Mouse (Mus musculus) ovary, postnatal 36 days (tissue): ENCODE measurements at regions not wholly inside any gene's neighbourhood (a gene's known extent, or its start where the extent isn't known, plus 50 kb on each side); places are given as distances from the start of the nearest gene placed in this dataset.

ENCODE experiments used
- DNase-seq: peaks from one replicate; pipeline ENCODE4 v3.0.0; 2022; ENCODE audit warnings: low spot score, mixed read lengths

DNA sequence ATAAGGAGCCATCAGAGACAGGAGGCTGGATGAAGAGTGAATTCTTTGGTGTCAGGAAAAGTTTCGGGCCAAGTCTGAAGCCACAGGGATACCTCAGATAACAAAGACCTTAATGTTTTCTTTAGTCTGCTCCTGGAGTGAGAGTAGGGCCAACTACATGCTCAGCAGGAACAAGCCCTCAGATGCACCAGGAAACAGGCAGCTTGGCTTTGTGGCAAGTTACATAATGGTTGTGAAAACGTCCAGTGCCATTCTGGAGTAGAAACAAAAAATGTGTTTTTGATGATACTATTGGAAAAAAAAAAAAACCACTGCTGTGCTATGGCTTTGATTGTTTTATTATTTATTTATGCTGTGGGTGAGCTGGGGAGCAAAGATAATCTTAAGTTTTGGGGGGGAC, 452.2 kb upstream of the Mon1b start:
- no peak for DNase-seq

DNA sequence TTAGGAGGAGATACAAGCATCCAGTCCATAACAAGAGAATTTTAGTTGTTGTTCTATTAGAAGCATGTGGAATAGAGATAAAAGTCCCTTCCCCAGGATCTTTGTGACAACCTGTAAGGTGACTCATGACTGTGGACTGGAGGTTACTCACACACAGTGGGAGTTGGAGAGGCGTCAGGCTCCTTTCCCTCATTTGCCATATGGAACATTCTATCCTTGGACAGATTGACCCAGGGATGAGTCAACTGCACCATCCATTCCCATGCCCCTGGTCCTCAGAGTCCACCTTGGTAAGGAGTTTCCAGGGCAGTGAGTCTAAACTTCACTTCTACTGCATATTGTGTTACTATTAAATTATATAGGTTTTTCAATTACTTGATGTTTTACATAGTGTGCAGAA, 444.9 kb upstream of the Mon1b start:
- DNase-seq, result no peak

DNA sequence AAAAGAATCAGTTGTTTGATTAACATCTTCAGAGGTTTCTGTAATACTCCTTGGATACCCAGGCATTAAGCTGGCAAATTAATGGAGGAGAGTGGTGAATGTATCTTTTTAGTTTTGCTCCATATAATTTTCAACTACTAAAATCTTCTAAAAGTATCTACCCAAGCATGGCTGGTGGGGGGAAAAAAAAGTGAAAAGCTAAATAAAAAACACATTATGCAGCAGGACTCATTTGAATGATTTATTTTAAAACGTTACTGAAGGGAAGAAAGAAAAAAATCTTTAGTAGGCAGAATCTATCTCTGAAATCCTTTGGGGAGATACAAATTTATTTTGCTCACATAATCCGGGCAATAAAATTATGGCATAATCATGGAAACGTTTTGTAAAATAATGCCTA, 443.9 kb upstream of the Mon1b start:
- DNase-seq, result no peak
